Mouse (Mus musculus) cerebellum, postnatal 25 days (tissue): ENCODE data around the gene Lsm3.

Source experiments
- DNase-seq, 2 experiments: peaks; one replicate each; pipeline ENCODE4 v3.0.0; 2021; ENCODE audit warnings: mixed read lengths in 2 of 2

The Lsm3 gene

DNA sequence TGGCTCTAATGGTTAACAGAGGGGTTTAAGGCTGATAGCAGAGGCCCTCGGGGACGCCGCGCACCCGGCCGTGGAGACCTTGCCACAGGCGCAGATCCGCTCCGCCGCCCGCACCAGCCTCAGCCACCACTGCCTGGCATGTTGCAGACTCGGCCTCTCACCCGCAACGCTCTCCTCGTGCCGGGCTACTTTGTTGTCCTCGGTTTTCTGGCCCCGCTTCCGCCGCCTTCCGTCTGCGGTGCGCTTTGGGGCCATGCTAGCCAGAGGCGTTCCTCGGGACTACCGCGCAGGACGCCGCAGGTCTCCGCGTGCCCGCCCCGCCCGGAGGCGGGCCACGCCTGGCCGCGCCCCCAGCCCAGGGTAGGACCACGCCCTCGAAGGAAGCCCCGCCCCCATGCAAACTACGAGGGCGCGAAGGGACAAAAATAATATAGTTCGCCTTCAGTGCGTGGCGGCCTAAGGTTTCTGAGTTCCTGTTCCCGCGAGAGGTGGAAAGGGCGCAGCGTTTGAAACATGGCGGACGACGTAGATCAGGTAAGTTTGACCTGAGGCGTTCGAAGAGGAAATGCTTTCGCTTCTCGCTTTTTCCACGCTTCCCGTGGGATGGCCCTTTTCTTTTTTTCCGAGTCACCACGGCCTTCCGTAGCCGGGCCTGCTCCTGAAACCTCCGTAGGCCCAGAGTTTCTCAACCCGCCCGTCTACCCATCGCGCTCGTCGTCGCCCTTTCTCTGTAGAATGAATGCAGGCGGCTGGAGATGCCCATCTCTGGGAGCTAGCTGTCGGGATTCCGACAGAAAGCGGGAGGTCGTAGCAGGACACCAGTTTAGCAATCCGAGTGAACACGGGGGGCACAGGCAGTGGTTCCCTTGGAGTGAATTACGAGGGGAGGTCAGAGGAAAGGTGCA lies at the start of gene Lsm3, which contains the start of gene Xpc:
Gene Lsm3, plus strand, starts transcription at position 384 of the 905 bp plus-strand sequence.
Gene Xpc, minus strand, starts transcription at position 344 of the 905 bp plus-strand sequence.
- DNase-seq: peak; percentile 99

GRCm38 (mm10) chr6:91467106-91467505 lies 48.6 kb upstream of the Lsm3 start:
- peak in 1 of 2 experiments; percentile 1 for DNase-seq

GRCm38 (mm10) chr6:91470712-91471111 lies 45.0 kb upstream of the Lsm3 start:
- no peak for DNase-seq

GRCm38 (mm10) chr6:91471427-91471826 lies 44.3 kb upstream of the Lsm3 start:
- DNase-seq: peak in 1 of 2 experiments; percentile 2

GRCm38 (mm10) chr6:91472319-91472718 lies 43.4 kb upstream of the Lsm3 start:
- peak in 1 of 2 experiments; percentile 4 for DNase-seq

GRCm38 (mm10) chr6:91472868-91473804 lies 42.6 kb upstream of the Lsm3 start, which contains the start of the genes Chchd4 and Tmem43:
Gene Chchd4, minus strand, starts transcription at chr6:91473546.
Gene Tmem43, plus strand, starts transcription at chr6:91473703.
- DNase-seq: peak; percentile 98 to 99

DNA sequence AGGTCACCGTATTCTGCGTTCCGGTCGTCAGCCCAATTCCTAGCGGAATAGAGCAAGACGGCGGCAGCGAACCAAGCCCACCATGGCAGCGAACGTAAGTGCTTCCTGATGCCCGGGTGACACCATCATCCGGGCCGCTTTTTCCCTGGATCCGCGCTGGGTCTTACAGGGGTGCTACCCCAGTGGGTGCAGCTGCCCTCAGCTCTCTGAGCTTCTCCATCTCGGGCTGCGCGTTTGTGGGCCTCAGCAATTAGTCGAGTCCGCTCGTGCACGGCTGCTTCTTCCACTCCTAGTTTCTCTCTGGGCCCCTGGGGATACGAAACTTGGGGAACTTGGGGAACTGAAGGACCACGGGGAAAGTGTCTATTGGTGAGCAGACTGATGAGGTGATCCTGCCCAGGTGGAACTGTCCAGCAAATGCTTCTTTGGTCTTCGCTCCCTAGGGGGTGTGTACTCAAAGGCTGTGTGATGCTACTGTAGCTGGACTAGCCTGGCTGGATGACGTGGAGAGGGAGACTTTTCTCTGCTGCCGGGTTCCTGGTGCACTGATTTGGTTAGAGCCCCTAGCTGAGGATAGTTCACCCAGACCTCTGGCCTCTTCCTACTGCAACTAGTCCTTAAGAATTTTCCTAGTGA lies 41.8 kb upstream of the Lsm3 start:
- DNase-seq: peak in 1 of 2 experiments; percentile 22

- DNase-seq: no peak
Measured at GRCm38 (mm10) chr6:91474441-91475190, 41.1 kb upstream of the Lsm3 start.

DNA sequence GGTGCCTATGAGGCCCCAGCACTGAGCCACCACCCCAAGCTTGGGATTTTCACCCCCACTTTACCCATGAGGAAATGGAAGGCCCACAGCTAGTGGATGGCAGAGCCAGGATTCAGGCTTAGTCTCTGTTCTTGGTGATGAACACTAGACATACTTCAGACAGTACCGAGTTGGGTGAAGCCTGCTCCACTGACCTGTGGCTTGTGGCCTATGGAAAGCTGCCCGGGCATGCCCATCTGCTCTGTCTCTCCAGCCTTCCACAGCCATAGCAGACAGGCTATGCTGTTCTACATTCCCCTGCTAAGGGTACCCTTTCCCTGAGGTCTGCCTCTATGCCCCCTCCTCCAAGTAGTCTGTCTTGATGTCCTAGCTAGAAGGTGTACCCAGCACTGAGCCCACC lies 39.2 kb upstream of the Lsm3 start:
- DNase-seq: no peak

- no peak for DNase-seq
Measured at GRCm38 (mm10) chr6:91483371-91483770, 32.4 kb upstream of the Lsm3 start.

DNA sequence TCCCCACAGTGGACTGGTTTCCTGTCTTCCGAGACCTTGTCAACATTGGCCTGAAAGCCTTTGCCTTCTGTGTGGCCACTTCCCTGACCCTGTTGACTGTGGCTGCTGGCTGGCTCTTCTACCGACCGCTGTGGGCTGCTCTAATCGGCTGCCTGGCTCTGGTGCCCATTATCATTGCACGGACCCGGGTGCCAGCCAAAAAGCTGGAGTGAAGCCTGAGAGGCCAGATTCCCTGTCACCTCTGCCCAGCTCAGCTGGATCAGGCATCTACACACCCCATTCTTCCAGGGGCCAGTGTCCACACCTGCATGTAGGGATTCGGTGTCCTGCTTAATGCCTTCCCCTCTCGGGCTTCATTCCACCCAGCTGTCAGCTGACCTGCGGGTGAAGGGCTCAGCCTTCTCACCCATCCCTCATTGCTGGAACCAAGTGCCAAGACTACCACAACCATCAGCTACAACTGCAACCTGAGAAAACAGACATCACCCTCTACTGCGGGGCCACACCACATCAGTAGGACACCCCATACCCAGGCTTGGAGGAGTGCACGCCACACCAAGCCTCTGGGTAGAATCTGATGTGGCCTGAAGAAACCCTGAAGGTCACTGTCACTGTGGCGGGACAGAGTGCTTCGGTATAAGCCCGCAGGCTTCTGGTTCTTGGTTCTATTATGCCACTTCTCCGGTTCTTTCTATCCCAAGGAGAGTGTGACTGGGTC lies 28.8 kb upstream of the Lsm3 start:
- no peak for DNase-seq

DNA sequence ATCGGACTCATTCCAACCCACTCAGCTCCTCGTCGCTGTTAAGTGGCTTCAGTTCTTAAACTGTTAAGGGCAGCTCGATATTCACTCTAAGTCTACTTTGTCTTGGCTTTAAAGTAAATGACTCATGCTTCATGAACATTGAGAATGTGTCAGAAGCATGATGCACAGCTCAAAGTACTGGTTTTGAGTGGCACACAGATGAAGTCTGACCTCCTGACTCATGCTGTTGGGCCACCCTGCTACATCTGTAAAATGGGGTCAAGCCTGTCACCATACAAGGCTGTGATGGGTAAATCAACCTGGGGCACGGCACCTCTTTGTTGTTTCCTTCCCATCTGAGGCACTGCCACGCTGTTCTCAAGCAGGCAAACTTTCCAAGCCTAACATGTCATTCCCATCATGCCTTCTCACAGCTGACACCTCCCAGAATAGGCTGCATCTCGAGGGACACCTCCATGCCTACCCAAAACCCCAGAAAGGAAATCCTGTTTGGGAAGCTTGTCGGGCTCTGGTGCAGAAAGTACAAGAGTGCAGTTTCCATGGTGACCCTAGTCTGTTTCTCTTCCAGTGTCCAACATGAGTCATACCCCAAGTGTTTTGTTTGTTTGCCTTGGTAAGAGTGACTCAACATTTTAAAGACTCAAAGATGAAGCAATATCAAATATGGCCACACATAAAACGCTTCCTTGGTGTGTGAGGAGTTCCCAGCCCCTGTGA lies 27.1 kb upstream of the Lsm3 start:
- DNase-seq: no peak

DNA sequence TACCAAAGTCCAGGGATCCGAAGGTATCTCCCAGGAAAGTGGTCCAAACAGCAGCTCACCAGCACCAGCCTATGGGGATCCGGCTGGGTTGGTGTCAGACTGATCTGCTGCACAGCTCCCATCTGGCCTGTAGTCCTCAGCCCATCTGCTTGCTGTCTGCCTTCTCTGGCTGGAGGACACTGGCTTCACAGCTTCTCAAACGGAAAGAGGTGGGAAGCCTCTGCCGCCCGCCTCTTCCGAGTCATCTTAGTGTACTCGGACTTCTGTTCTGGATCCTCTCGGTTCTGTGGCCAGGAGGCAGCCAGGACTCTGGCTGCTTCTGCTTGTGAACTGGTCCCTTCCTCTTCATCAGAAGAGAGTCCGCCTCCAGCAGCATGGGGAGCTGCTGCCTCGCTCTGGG lies 25.9 kb upstream of the Lsm3 start:
- DNase-seq: no peak

DNA sequence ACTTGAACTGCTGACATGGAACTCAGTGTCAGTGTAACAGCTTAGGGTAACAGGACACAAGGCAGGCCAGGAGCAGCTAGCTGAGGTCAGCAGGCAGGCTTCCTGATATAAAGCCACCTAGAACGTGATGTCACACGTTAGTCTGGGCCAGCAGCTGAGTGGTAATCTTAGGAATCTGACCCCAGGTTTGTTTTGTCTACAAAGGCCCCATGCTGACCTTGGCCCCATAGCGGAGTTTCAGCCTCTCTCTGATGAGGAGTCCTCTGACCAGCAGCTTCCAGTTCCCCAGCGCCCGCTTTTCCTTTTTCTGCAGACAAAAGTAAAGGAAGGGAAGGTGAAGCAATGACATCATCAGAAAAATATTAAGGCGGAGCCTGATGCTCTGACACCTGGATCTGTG lies 24.7 kb upstream of the Lsm3 start:
- DNase-seq: no peak

DNA sequence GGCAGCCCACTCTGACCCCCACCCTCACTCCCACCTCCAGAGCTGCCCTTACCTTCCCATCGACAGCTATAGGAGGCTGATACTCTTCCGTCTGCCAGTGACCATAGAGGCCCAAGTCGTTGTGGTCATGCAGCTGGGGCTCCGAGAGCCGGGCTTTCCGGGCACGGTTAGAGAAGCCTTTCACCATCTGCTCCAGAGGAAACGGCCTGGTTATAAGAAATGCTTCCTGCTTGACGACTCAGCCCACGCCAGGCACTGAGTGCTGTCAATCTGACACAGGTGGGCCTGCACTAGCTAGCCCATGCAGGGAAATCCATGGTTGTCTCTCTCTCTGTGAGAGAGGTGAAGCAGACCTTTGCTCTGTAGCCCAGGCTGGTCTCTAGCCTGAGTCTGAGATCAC lies 22.7 kb upstream of the Lsm3 start:
- DNase-seq: no peak

- no peak for DNase-seq
Measured at GRCm38 (mm10) chr6:91494526-91494925, 21.2 kb upstream of the Lsm3 start.

DNA sequence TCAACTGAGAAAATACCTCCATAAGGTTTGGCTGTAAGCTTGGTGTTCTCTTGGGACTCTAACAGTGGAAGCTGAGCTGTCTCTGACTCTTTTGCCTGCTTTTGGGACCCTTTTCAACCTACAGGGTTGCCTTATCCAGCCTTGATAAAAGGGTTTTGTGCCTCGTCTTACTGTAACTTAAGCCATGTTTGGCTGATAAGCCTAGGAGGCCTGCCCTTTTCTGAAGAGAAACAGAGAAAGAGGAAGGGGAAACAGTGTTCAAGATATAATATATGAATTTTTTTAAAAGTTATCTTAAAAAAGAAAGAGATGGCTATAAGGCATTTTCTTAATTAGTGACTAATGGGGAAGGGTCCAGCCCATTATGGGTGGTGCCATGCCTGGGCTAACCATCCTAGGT lies 12.4 kb upstream of the Lsm3 start:
- no peak for DNase-seq

DNA sequence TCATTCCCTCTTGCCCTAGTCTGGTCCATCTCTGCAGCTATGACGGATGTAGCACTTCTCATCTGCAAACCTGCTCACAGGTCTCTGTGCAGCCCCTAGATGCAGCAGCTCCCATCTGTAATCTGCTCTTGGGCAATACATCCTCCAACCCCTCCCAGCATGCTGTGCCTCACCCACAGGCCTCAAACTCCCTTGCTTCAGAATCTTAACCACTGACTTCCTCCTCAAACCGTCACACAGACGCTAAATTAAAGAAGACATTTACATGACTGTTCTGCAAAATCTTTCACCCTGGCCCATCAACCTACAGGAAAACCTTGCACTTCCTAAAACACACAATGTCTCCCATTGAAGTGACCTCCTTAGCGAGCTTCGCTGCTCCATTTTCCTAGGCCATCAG lies 9.7 kb upstream of the Lsm3 start:
- no peak for DNase-seq

DNA sequence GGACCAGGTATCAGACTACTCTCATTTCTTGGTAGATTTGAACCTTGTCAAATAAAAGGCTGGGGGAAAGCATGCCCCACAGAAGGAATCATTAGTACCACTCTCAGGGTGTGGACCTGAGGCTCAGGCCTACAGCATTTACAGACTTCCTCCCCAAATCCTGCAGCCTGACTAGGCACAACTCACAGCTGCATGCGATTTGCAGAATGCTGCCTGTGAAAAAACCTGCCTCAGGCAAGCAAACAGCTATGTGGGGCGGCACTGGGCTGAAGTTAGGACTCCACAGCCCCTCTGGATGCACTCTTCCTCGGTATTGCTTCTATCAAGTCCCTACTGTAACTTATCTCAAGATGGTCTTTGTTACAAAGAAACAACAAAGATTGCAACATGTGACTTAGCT lies 7.7 kb upstream of the Lsm3 start:
- DNase-seq: no peak

- peak; percentile 65 to 83 for DNase-seq
Measured at GRCm38 (mm10) chr6:91509326-91509725, 6.4 kb upstream of the Lsm3 start.

DNA sequence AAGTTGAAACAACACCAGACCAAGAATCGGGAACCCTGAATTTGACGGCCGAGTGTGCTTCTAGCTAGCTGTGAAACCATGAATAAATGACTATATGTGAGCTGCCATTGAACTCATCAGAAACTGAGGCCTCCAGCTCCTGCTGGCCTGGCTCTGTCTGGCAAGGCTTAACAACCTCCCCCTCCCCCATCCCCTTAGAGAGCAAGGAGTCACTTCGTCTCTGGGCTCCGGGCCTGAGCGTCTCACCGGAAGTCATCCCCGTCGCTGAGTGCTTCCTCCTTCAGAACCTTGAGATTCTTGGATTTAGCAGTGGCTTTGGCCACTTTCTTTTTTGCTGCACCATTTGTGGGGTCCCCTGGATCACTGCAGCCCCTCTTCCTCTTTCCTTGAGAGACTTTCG lies 5.5 kb upstream of the Lsm3 start:
- DNase-seq: no peak
